Mouse (Mus musculus) MEL (cell line): ENCODE results near the gene Tekt1. TPM values are rescaled to one million over a fixed set of nuclear protein-coding genes. Genes with fewer than 3 reads are reported as not detected.

Experiments used
- DNase-seq: peaks from one replicate; pipeline ENCODE4 v3.0.0; 2011; ENCODE audit warnings: low read depth, low spot score
- H3K27ac ChIP-seq: 2 replicates; pipeline ENCODE4 v1.5.1; 2012; ENCODE audit warnings: low read depth, mild to moderate bottlenecking, control low read depth, low read length, moderate library complexity; ENCODE audit not compliant: control insufficient read depth
- H3K27me3 ChIP-seq, 2 experiments: fragments of 150-350 bp in 1 of 2; sonication (generic) in 1 of 2; 2 replicates each; pipeline ENCODE4 v1.6.1; 2012; ENCODE audit warnings: low read length in 2 of 2, mild to moderate bottlenecking in 2 of 2, improper control_type of control experiment in 1 of 2, moderate library complexity in 1 of 2; ENCODE audit not compliant: insufficient read depth in 2 of 2, control insufficient read depth in 1 of 2
- H3K36me3 ChIP-seq, 2 experiments: 2 replicates each; pipeline ENCODE4 v1.6.1; 2012 to 2014; ENCODE audit warnings: low read length in 2 of 2, improper control_type of control experiment in 1 of 2, inconsistent platforms in 1 of 2, mild to moderate bottlenecking in 1 of 2; ENCODE audit not compliant: insufficient read depth in 2 of 2, control insufficient read depth in 1 of 2
- H3K4me1 ChIP-seq, 2 experiments: fragments of 150-350 bp in 1 of 2; sonication (generic) in 1 of 2; 2 replicates each; pipeline ENCODE4 v1.6.1; 2012; ENCODE audit warnings: low read length in 2 of 2, improper control_type of control experiment in 1 of 2, mild to moderate bottlenecking in 1 of 2; ENCODE audit not compliant: insufficient read depth in 2 of 2, control insufficient read depth in 1 of 2
- H3K4me3 ChIP-seq, 2 experiments: fragments of 150-350 bp in 1 of 2; sonication (generic) in 1 of 2; 2 replicates each; pipeline ENCODE4 v1.5.1; 2012; ENCODE audit warnings: low read depth in 2 of 2, low read length in 2 of 2, mild to moderate bottlenecking in 2 of 2, moderate library complexity in 2 of 2, control low read depth in 1 of 2, improper control_type of control experiment in 1 of 2; ENCODE audit not compliant: control insufficient read depth in 1 of 2, insufficient read depth in 1 of 2
- H3K79me2 ChIP-seq: 2 replicates; pipeline ENCODE4 v1.6.1; 2012; ENCODE audit warnings: mild to moderate bottlenecking, low read length, moderate library complexity; ENCODE audit not compliant: control insufficient read depth, poor library complexity, insufficient read depth
- H3K9ac ChIP-seq: 2 replicates; pipeline ENCODE4 v1.6.1; 2012; ENCODE audit warnings: low read depth, mild to moderate bottlenecking, control low read depth, low read length, moderate library complexity; ENCODE audit not compliant: control insufficient read depth, poor library complexity, severe bottlenecking
- H3K9me3 ChIP-seq: fragments of 150-350 bp; sonication (generic); replicated peaks from 2 replicates; pipeline ENCODE4 v1.6.1; 2012; ENCODE audit warnings: mild to moderate bottlenecking, low read length, improper control_type of control experiment, moderate library complexity; ENCODE audit not compliant: insufficient read depth
- CTCF ChIP-seq, 3 experiments: IDR thresholded peaks in 2 of 3; conservative IDR thresholded peaks in 1 of 3; 2 replicates each; pipeline ENCODE4 v1.5.1; 2011 to 2012; ENCODE audit warnings: low read length in 3 of 3, low read depth in 2 of 3, mild to moderate bottlenecking in 2 of 3, improper control_type of control experiment in 1 of 3, inconsistent platforms in 1 of 3, mixed read lengths in 1 of 3, moderate library complexity in 1 of 3; ENCODE audit not compliant: control insufficient read depth in 1 of 3, insufficient read depth in 1 of 3, poor library complexity in 1 of 3, severe bottlenecking in 1 of 3
- JUND ChIP-seq: IDR thresholded peaks from 2 replicates; pipeline ENCODE4 v1.6.1; 2011; ENCODE audit warnings: low read depth, mild to moderate bottlenecking, improper control_type of control experiment, low read length
- KAT2A ChIP-seq: conservative IDR thresholded peaks from 2 replicates; pipeline ENCODE4 v1.6.1; 2012; ENCODE audit warnings: low read depth, low read length, improper control_type of control experiment, inconsistent platforms
- MAX ChIP-seq: IDR thresholded peaks from 2 replicates; pipeline ENCODE4 v1.6.1; 2011; ENCODE audit warnings: low read length, improper control_type of control experiment
- MAZ ChIP-seq: IDR thresholded peaks from 2 replicates; pipeline ENCODE4 v1.6.1; 2012; ENCODE audit warnings: low read depth, mild to moderate bottlenecking, inconsistent platforms, low read length, improper control_type of control experiment
- NRF1 ChIP-seq: IDR thresholded peaks from 2 replicates; pipeline ENCODE4 v1.6.1; 2014; ENCODE audit warnings: low read depth, mild to moderate bottlenecking, inconsistent platforms, low read length, improper control_type of control experiment, moderate library complexity; ENCODE audit not compliant: poor library complexity, insufficient read depth, severe bottlenecking
- RAD21 ChIP-seq: IDR thresholded peaks from 2 replicates; pipeline ENCODE4 v1.6.1; 2011; ENCODE audit warnings: mild to moderate bottlenecking, low read depth, low read length, improper control_type of control experiment
- SIN3A ChIP-seq: IDR thresholded peaks from 2 replicates; pipeline ENCODE4 v1.6.1; 2012; ENCODE audit warnings: low read length, improper control_type of control experiment, inconsistent platforms
- SMC3 ChIP-seq: IDR thresholded peaks from 2 replicates; pipeline ENCODE4 v1.6.1; 2011; ENCODE audit warnings: low read depth, low read length, improper control_type of control experiment
- USF1 ChIP-seq: IDR thresholded peaks from 2 replicates; pipeline ENCODE4 v1.6.1; 2014; ENCODE audit warnings: low read depth, mild to moderate bottlenecking, inconsistent platforms, low read length, improper control_type of control experiment, moderate library complexity
- USF2 ChIP-seq, 2 experiments: IDR thresholded peaks; 2 replicates each; pipeline ENCODE4 v1.6.1; 2011 to 2012; ENCODE audit warnings: improper control_type of control experiment in 2 of 2, low read length in 2 of 2, borderline replicate concordance in 1 of 2, inconsistent platforms in 1 of 2, low read depth in 1 of 2, mild to moderate bottlenecking in 1 of 2; ENCODE audit not compliant: insufficient read depth in 1 of 2
- ZC3H11A ChIP-seq: IDR thresholded peaks from 2 replicates; pipeline ENCODE4 v1.6.1; 2012; ENCODE audit warnings: low read depth, mild to moderate bottlenecking, inconsistent platforms, low read length, improper control_type of control experiment
- ZKSCAN1 ChIP-seq: IDR thresholded peaks from 2 replicates; pipeline ENCODE4 v1.6.1; 2012; ENCODE audit warnings: low read depth, mild to moderate bottlenecking, inconsistent platforms, low read length, improper control_type of control experiment, moderate library complexity
- polyA plus RNA-seq, 2 experiments: library from polyadenylated mRNA; stranded (reverse) in 1 of 2; unstranded in 1 of 2; fragments of >175 nt in 1 of 2; fragments of >200 nt in 1 of 2; gene quantifications; 2 replicates each; pipeline versions ENCODE4 v1.2.1 to v1.2.4; 2012; ENCODE audit warnings: low replicate concordance in 2 of 2, low read depth in 1 of 2; ENCODE audit not compliant: insufficient read length in 2 of 2, insufficient read depth in 1 of 2, missing spikeins in 1 of 2
- total RNA-seq: library from RNA; depleted of rRNA; stranded (reverse); fragments of 300-350 nt; gene quantifications from 2 replicates; pipeline ENCODE4 v1.2.3, GENCODE M21; 2012

The Tekt1 gene
- total and polyA plus RNA-seq, 3 experiments = not detected

- Histone ChIP-seq H3K27ac (no peak overlapping the region), H3K27me3 (peaks cover 0 to 3% of the 10 kb centered on the region in 2 experiments; a peak in 3 of 4 replicates), H3K4me1 (no peaks in the 10 kb centered on the region), H3K79me2 (no peaks in the 10 kb centered on the region), H3K36me3 (no peaks in the 10 kb centered on the region), H3K9ac (no peak overlapping the region), H3K4me3 (no peak overlapping the region), H3K9me3 (no peaks in the 10 kb centered on the region)
- no peak for DNase-seq
- TF ChIP-seq ZC3H11A (0 out of 2 replicates have a peak, but pooled peaks have one; percentile 3), SMC3 (peak; percentile 37; the same call in 1 of the 2 replicates), RAD21 (peak; percentile 32), JUND (no peak), CTCF (IDR thresholded peaks at IDR 0.05 in 2 of 3, conservative IDR thresholded peaks at IDR 0.05 in 1 of 3; ENCODE audit: control insufficient read depth in 1 of 3, insufficient read depth in 1 of 3, low read depth in 2 of 3, low read length in 3 of 3, poor library complexity in 1 of 3, severe bottlenecking in 1 of 3) (peak in 1 of 3 experiments; percentile 37; a peak in 2 of 6 replicates)
Observed at GRCm38 (mm10) chr11:72369904-72370672, 7.8 kb upstream of the Tekt1 start.

- Histone ChIP-seq H3K27me3 (peaks cover 0 to 1% of the 10 kb centered on the region in 2 experiments; a peak in 2 of 4 replicates), H3K9me3 (no peaks in the 10 kb centered on the region), H3K4me3 (no peak overlapping the region), H3K36me3 (peaks cover 0 to 7% of the 10 kb centered on the region in 2 experiments; a peak in 1 of 4 replicates), H3K4me1 (peaks cover 0 to 10% of the 10 kb centered on the region in 2 experiments; a peak in 1 of 4 replicates), H3K79me2 (no peaks in the 10 kb centered on the region), H3K9ac (no peak overlapping the region), H3K27ac (no peak overlapping the region)
- TF ChIP-seq ZKSCAN1 (no peak), JUND (no peak), USF2 (IDR thresholded peaks at IDR 0.05; ENCODE audit: borderline replicate concordance in 1 of 2, insufficient read depth in 1 of 2, low read depth in 1 of 2, low read length in 2 of 2) (no peak), MAZ (no peak), USF1 (no peak), SIN3A (no peak), NRF1 (no peak), KAT2A (no peak), MAX (no peak)
- DNase-seq = no peak
Observed at GRCm38 (mm10) chr11:72367934-72368674, 5.9 kb upstream of the Tekt1 start.
